Mouse (Mus musculus): ENCODE measurements around the gene Kctd11.

GRCm38 (mm10) chr11:69878952-69879351 lies 2.3 kb downstream of the Kctd11 start:
- no peak for TF ChIP-seq CTCF (IDR thresholded peaks at IDR 0.05; ENCODE audit: borderline replicate concordance, control insufficient read depth, extremely low read depth, insufficient read depth, low read length, poor library complexity)
- TF ChIP-seq POLR2A (IDR thresholded peaks at IDR 0.05; ENCODE audit: control insufficient read depth, extremely low read depth, insufficient read depth, low read length, poor library complexity), result no peak

All from thymus, adult 2 months (tissue).